Mouse (Mus musculus): ENCODE results near the gene Cyp2t4. TPM values are rescaled to one million over a fixed set of nuclear protein-coding genes. Genes with fewer than 3 reads are reported as not detected.
A peak's percentile ranks its signal among the peaks of the same experiment; 100 is the strongest.

Gene Cyp2t4
- polyA plus RNA-seq, 1 experiment from 2014 or later, result 0.11 TPM

DNA sequence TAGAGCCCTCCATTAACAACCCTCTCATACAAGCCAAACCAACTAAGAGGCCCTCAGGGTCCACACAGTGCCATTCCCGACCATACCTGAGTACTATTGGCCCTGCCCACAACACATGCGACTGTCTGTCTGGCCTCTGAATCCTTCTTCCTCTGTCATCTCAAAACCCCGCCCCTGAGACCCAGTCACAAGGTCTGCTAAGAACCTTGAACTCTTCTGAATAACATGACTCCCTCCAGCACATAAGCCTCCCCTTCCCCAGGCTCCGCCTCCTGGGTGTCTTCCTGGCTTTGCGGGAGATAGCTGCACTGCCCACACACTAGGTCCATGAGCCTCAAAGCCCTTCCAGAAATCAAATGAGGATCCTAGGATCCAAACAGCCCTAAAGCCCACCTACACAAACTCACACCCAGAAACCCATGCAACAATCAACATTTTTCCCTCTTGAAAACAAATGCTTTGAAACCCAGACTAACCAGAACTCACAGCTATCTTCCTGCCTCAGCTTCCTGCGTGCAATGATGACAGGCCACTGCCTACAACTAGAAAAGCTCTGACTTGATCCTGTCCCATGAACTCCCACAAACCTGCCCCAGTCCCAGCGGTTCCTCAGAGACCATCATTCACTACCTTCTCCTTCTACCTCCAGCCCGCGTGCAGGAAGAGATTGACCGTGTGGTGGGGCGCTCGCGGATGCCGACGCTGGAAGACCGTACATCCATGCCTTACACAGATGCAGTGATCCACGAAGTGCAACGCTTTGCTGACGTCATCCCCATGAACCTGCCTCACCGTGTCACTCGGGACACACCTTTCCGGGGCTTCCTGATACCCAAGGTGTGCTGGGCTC, 22.8 kb upstream of the Cyp2t4 start:
- no peaks in the 10 kb centered on the region for H3K36me3 ChIP-seq
- H3K9me3 ChIP-seq, result no peaks in the 10 kb centered on the region
- WGBS, result 87% methylated on average over 22 of the region's 22 CpGs
- no peak overlapping the region for H3K4me2 ChIP-seq (replicated peaks)
- no peaks in the 10 kb centered on the region for H3K4me1 ChIP-seq
- ATAC-seq (ENCODE audit: low FRiP score, low read depth), result no peak
- H3K27me3 ChIP-seq (replicated peaks), result no peaks in the 10 kb centered on the region
- no peak overlapping the region for H3K27ac ChIP-seq
- H3K9ac ChIP-seq, result no peak overlapping the region
- no peak overlapping the region for H3K4me3 ChIP-seq

DNA sequence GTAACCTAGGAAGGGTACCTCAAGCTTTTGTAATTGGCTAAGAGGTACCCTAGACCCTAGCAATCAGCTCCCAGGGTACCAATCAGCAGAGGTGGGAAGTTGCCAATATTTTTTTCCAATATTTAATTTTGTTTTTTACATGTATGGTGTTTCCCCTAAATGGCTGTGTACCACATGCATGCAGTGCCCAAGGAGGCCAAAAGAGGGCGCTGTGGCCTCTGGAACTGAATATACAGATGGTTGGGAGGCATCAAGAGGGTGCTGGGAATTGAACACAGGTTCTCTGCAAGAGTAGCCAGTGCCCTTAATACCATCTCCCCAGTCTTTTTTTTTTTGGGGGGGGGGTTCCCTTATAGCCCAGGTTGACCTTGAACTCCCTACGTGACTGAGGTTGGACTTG, 22.1 kb upstream of the Cyp2t4 start:
- no peak overlapping the region for H3K9ac ChIP-seq
- H3K27me3 ChIP-seq (replicated peaks), result no peaks in the 10 kb centered on the region
- no peak overlapping the region for H3K27ac ChIP-seq
- no peaks in the 10 kb centered on the region for H3K4me1 ChIP-seq
- no peak for ATAC-seq (ENCODE audit: low FRiP score, low read depth)
- no peak overlapping the region for H3K4me2 ChIP-seq (replicated peaks)
- no peaks in the 10 kb centered on the region for H3K9me3 ChIP-seq
- H3K36me3 ChIP-seq, result no peaks in the 10 kb centered on the region
- WGBS, result 67% methylated on average over 2 of the region's 2 CpGs
- no peak overlapping the region for H3K4me3 ChIP-seq

DNA sequence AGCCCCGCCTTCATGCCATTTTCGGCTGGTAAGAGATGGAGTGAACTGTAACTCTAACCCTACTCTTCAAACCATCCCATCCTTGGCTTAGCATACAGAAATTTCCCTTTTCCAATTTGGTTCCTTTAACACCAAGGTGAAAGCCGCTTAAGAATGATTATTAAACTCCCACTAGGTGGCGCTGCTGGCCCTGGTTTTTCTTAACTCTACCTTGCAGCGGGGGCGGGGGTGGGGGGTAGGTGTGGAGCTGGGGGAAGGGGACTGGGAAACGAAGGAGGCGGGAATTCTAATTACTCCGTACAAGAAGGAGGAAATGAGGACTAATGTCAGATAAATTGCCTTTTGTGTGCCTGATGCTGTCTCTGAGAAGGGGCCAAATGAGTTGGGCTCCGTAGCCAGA, 20.9 kb upstream of the Cyp2t4 start:
- 15% methylated on average over 10 of the region's 10 CpGs for WGBS

DNA sequence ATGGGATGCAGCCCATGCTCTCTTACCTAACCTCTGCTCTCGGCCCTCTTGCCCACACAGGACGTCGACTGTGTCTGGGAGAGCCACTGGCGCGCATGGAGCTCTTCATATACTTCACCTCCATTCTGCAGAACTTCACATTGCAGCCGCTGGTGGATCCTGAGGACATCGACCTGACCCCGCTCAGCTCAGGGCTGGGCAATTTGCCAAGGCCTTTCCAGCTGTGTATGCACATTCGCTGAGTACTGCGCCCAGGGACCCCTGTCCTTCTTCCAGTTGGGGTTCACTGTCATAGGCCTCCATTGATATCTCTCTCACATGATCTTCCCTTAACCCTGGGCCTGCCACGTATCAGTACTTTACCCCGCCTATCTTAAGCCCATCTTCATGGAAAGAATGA, 20.4 kb upstream of the Cyp2t4 start:
- Histone ChIP-seq H3K36me3 (no peaks in the 10 kb centered on the region), H3K4me1 (no peaks in the 10 kb centered on the region), H3K4me2 (replicated peaks) (no peak overlapping the region), H3K27me3 (replicated peaks) (no peaks in the 10 kb centered on the region), H3K27ac (no peak overlapping the region), H3K4me3 (no peak overlapping the region), H3K9ac (no peak overlapping the region), H3K9me3 (no peaks in the 10 kb centered on the region)
- ATAC-seq (ENCODE audit: low FRiP score, low read depth), result no peak
- WGBS, result 73% methylated on average over 12 of the region's 12 CpGs

More for the DNA sequence above, 20.9 kb upstream of the Cyp2t4 start:
- Histone ChIP-seq H3K4me3 (no peak overlapping the region), H3K9ac (no peak overlapping the region), H3K27me3 (replicated peaks) (no peaks in the 10 kb centered on the region), H3K36me3 (no peaks in the 10 kb centered on the region), H3K27ac (no peak overlapping the region), H3K9me3 (no peaks in the 10 kb centered on the region), H3K4me1 (no peaks in the 10 kb centered on the region), H3K4me2 (replicated peaks) (no peak overlapping the region)
- no peak for ATAC-seq (ENCODE audit: low FRiP score, low read depth)

DNA sequence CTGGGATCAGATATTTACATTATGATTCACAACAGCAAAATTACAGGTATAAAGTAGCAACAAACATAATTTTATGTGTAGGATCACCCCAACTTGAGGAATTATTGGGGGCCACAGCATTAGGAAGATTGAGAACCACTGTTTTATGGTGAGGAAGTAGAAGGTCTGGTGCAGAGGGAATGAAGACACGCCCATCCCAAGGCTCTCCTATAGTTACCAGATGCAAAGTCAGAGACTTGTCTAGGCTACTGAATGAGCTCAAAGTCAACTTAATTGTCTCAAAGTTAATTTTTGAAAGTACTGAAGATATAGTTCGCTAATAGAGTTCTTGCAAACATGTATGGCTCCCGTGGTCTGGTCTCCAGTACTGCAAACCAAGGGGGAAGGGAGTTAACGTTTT, 19.8 kb upstream of the Cyp2t4 start:
- Histone ChIP-seq H3K27me3 (replicated peaks) (no peaks in the 10 kb centered on the region), H3K9ac (no peak overlapping the region), H3K27ac (no peak overlapping the region), H3K4me1 (no peaks in the 10 kb centered on the region), H3K4me3 (no peak overlapping the region), H3K36me3 (no peaks in the 10 kb centered on the region), H3K9me3 (no peaks in the 10 kb centered on the region), H3K4me2 (replicated peaks) (no peak overlapping the region)
- WGBS, result 81% methylated on average over 4 of the region's 4 CpGs
- ATAC-seq (ENCODE audit: low FRiP score, low read depth), result no peak

DNA sequence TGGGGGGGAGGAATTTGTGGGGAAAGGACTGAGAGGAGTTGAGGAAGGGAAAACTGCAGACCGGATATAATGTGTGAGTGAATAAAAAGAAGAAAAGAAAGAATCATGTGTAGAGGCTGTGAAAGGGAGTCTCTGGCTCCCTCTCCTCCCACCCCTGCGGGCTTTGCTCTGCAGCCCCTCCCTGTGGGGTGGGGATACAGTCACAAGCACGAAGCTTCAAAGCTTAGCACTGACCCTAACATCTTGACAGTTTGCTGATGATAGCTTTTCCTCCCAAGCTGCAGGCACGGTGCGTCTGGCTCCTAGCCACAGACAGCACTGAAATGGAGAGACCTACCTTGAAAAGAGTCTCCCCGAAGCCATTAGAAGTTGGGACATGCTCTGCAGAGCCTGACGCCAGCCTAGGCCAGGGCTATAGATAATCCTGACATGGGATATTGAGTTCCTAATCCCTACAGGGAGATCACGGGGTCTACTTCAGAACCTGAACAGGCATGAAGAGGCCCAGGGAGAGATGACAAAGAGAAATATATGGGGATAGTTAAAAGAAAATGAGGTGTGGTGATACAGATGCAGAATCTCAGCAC, 17.0 kb upstream of the Cyp2t4 start:
- no peak overlapping the region for H3K4me3 ChIP-seq
- H3K4me2 ChIP-seq (replicated peaks), result no peak overlapping the region
- no peak overlapping the region for H3K27ac ChIP-seq
- ATAC-seq (ENCODE audit: low FRiP score, low read depth), result no peak
- WGBS, result 67% methylated on average over 8 of the region's 8 CpGs
- no peak overlapping the region for H3K9ac ChIP-seq
- H3K36me3 ChIP-seq, result no peaks in the 10 kb centered on the region
- no peaks in the 10 kb centered on the region for H3K27me3 ChIP-seq (replicated peaks)
- H3K4me1 ChIP-seq, result no peaks in the 10 kb centered on the region
- H3K9me3 ChIP-seq, result peaks cover 7% of the 10 kb centered on the region

DNA sequence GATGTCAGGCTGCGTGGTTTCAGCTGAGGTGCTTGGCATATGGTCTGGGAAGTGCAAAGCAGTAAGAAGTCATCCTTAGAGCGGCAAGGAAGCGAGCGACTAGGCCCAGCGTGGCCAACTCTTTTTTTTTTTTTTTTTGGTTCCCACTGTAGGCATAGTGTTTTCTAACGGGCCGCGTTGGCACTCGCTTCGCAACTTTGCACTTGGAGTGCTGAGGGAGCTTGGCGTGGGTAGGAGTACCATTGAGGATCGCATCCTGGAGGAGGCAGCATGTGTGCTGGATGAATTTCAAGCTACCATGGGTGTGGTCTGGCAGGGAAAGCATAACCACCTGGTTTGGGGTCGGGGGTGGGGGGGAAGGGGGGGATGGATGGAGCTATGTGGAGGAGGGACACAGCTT, 2.5 kb downstream of the Cyp2t4 start:
- peaks cover 11% of the 10 kb centered on the region; the same call in 1 of the 2 replicates for H3K4me1 ChIP-seq
- no peaks in the 10 kb centered on the region for H3K27me3 ChIP-seq (replicated peaks)
- no peak overlapping the region for H3K9ac ChIP-seq
- no peaks in the 10 kb centered on the region for H3K9me3 ChIP-seq
- H3K27ac ChIP-seq, result no peak overlapping the region
- H3K4me3 ChIP-seq, result no peak overlapping the region
- H3K4me2 ChIP-seq (replicated peaks), result no peak overlapping the region
- WGBS, result 83% methylated on average over 13 of the region's 13 CpGs
- peaks cover 28% of the 10 kb centered on the region for H3K36me3 ChIP-seq
- ATAC-seq (ENCODE audit: low FRiP score, low read depth), result no peak

DNA sequence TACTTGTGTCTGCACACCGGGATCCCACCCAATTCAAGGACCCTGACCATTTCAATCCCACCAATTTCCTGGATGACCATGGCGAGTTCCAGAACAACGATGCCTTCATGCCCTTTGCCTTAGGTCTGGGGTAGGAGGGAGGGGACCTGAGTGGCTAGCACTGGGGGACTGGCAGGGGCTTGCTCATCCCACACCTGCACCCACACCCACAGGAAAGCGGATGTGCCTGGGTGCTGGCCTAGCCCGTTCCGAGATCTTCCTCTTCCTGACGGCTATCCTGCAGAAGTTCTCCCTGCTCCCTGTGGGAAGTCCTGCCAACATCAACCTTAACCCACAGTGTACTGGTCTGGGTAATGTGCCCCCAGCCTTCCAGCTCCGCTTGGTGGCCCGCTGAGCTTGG, 4.7 kb downstream of the Cyp2t4 start:
- Histone ChIP-seq H3K9ac (no peak overlapping the region), H3K4me2 (replicated peaks) (no peak overlapping the region), H3K4me1 (peaks cover 32% of the 10 kb centered on the region), H3K9me3 (no peaks in the 10 kb centered on the region), H3K4me3 (no peak overlapping the region), H3K36me3 (peaks cover 42% of the 10 kb centered on the region), H3K27ac (no peak overlapping the region), H3K27me3 (replicated peaks) (no peaks in the 10 kb centered on the region)
- no peak for ATAC-seq (ENCODE audit: low FRiP score, low read depth)
- WGBS, result 93% methylated on average over 9 of the region's 9 CpGs

DNA sequence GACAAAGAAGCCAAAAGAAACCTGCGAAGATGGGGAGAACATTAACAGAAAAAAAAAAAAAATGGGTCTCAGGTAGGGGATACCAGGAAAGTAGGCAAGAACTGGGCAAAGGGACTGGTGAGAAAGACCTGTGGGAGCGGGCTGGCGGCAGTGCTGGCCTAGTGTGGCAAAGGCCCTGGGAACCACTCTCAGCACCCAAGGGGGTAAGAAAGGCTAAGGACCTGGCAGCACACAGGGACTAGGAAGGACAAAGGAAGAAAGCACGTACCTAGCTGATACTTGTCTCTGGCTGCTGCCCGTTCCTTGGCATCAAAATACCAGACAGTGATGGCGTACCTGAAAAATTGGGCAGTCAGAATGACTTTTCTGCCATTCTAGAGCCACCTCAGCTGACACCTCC, 5.7 kb downstream of the Cyp2t4 start:
- WGBS, result 94% methylated on average over 6 of the region's 6 CpGs
- H3K4me2 ChIP-seq (replicated peaks), result no peak overlapping the region
- H3K27me3 ChIP-seq (replicated peaks), result no peaks in the 10 kb centered on the region
- peaks cover 52% of the 10 kb centered on the region for H3K36me3 ChIP-seq
- H3K9ac ChIP-seq, result no peak overlapping the region
- no peaks in the 10 kb centered on the region for H3K9me3 ChIP-seq
- H3K4me3 ChIP-seq, result no peak overlapping the region
- peaks cover 43% of the 10 kb centered on the region for H3K4me1 ChIP-seq
- H3K27ac ChIP-seq, result no peak overlapping the region
- ATAC-seq (ENCODE audit: low FRiP score, low read depth), result no peak

DNA sequence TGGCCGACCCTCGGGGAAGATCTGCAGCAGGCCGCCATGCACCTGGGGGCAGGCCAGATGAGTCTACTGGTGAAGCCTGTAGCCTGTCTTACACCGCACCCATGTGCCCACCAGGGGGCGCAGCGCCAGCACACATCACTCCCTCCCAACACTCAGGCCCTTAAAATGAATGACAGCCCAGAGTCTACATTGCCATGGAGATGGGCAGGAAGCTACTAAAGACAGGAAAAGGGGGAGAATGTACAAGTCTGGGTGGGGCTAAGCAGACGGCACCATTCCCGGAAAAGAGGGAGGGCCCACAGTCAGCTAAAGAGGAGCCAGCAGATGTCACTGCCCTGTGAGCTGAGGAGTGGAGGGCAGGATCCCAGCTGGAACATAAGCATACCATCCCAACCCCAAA, 6.4 kb downstream of the Cyp2t4 start:
- ATAC-seq (ENCODE audit: low FRiP score, low read depth), result peak; percentile 88
- 23% methylated on average over 8 of the region's 8 CpGs for WGBS
- Histone ChIP-seq H3K27ac (no peak overlapping the region), H3K27me3 (replicated peaks) (no peaks in the 10 kb centered on the region), H3K9ac (no peak overlapping the region), H3K36me3 (peaks cover 58% of the 10 kb centered on the region), H3K4me3 (no peak overlapping the region), H3K4me2 (replicated peaks) (no peak overlapping the region), H3K4me1 (peaks cover 49% of the 10 kb centered on the region), H3K9me3 (no peaks in the 10 kb centered on the region)

DNA sequence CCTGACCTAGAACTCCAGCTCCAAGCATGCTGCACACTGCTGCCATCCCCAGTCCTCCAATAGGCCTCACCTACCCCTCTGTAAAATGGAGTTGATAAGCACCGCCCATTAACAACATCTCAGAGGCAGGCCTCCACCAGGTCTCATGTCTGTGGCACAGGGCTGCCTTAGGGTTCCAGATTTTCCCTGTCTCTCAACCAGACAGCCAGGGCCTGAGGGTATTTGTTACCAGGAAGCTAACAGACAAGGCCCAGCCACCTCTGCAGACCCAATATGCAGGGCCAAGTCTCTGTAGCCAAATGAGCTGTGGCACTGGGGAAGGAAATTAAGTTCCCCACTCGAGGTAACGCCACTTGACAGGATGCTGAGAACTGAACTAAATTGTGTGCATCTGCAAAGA, 7.4 kb downstream of the Cyp2t4 start:
- Histone ChIP-seq H3K27me3 (replicated peaks) (no peaks in the 10 kb centered on the region), H3K9me3 (no peaks in the 10 kb centered on the region), H3K4me2 (replicated peaks) (no peak overlapping the region), H3K36me3 (peaks cover 62% of the 10 kb centered on the region), H3K27ac (no peak overlapping the region), H3K4me1 (peaks cover 58% of the 10 kb centered on the region), H3K9ac (no peak overlapping the region), H3K4me3 (no peak overlapping the region)
- no peak for ATAC-seq (ENCODE audit: low FRiP score, low read depth)
- 89% methylated on average over 3 of the region's 3 CpGs for WGBS

DNA sequence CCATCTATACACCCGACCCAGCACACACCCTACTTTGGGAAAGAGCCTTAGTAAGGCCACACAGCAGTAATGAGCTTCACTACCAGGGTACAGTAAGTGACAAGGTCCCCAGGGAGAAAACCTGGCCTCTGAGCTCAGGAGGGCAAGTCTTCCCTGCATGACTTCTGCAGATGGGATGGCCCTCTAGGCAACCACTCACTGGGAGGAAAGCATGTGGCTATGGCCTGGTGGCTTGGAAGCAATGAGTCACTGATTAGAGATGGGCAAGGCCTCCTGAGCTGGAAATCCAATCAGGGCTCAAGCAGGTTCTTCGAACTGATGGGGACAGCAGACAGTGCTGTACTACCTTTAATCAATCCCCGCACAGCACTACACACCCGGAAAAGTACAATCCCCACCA, 8.2 kb downstream of the Cyp2t4 start:
- Histone ChIP-seq H3K4me1 (peaks cover 58% of the 10 kb centered on the region), H3K4me3 (no peak overlapping the region), H3K27me3 (replicated peaks) (no peaks in the 10 kb centered on the region), H3K9me3 (no peaks in the 10 kb centered on the region), H3K9ac (peak overlapping the region; percentile 21; the same call in 1 of the 2 replicates), H3K36me3 (peaks cover 62% of the 10 kb centered on the region), H3K27ac (no peak overlapping the region), H3K4me2 (replicated peaks) (peak overlapping the region; percentile 77)
- WGBS, result 88% methylated on average over 4 of the region's 4 CpGs
- ATAC-seq (ENCODE audit: low FRiP score, low read depth), result no peak
